Mouse (Mus musculus) adrenal gland, adult 2 months (tissue): ENCODE data around the gene Krt9. TPM values are rescaled to one million over a fixed set of nuclear protein-coding genes. Genes with fewer than 3 reads are reported as not detected.

Source experiments
- DNase-seq: peaks from one replicate; pipeline ENCODE4 v3.0.0; 2021
- polyA plus RNA-seq: library from polyadenylated mRNA; depleted of rRNA; stranded (reverse); fragments of >200 nt; gene quantifications from 2 replicates; pipeline ENCODE4 v1.2.3, GENCODE M21; 2012; rRNA removed
- total RNA-seq, 2 experiments: library from RNA; stranded (reverse); gene quantifications; 2 replicates each; pipeline ENCODE4 v1.2.3; 2021

Krt9 gene
- total and polyA plus RNA-seq, 3 experiments: not detected

- DNase-seq: no peak
Measured at GRCm38 (mm10) chr11:100148615-100149330, 44.3 kb downstream of the Krt9 start, which contains the start of gene Krt19. Krt19 (minus strand) TSS chr11:100148665.

- no peak for DNase-seq
Measured at GRCm38 (mm10) chr11:100147566-100148353, 45.3 kb downstream of the Krt9 start.

- no peak for DNase-seq
Measured at GRCm38 (mm10) chr11:100145858-100146560, 47.0 kb downstream of the Krt9 start.

- DNase-seq: no peak
Measured at GRCm38 (mm10) chr11:100145104-100145503, 47.9 kb downstream of the Krt9 start.

GRCm38 (mm10) chr11:100140966-100141365 is 52.1 kb downstream of the Krt9 start:
- DNase-seq: peak; percentile 8

GRCm38 (mm10) chr11:100139391-100139790 is 53.7 kb downstream of the Krt9 start:
- DNase-seq: no peak

- DNase-seq: no peak
Measured at GRCm38 (mm10) chr11:100138809-100139208, 54.2 kb downstream of the Krt9 start.

- DNase-seq: no peak
Measured at GRCm38 (mm10) chr11:100137693-100138092, 55.4 kb downstream of the Krt9 start.

Other genes with a start within 250 kb of the Krt9 start
- not detected for gene Krtap9-5, start 244.8 kb downstream of the Krt9 start, total RNA-seq
- not detected in 2 replicates for gene Krtap9-5, start 244.8 kb downstream of the Krt9 start, polyA plus RNA-seq
- not detected for gene Krtap29-1, start 214.2 kb downstream of the Krt9 start, total RNA-seq
- gene Krtap29-1, start 214.2 kb downstream of the Krt9 start, polyA plus RNA-seq: not detected in 2 replicates
- gene Krtap16-1, start 206.6 kb downstream of the Krt9 start, total RNA-seq: not detected
- gene Krtap16-1, start 206.6 kb downstream of the Krt9 start, polyA plus RNA-seq: not detected in 2 replicates
- not detected for gene Krtap17-1, start 199.3 kb downstream of the Krt9 start, total RNA-seq
- not detected in 2 replicates for gene Krtap17-1, start 199.3 kb downstream of the Krt9 start, polyA plus RNA-seq
- not detected for gene Krt33a, start 177.0 kb downstream of the Krt9 start, total RNA-seq
- not detected in 2 replicates for gene Krt33a, start 177.0 kb downstream of the Krt9 start, polyA plus RNA-seq
- gene Krt33b, start 163.4 kb downstream of the Krt9 start, total RNA-seq: not detected
- gene Krt33b, start 163.4 kb downstream of the Krt9 start, polyA plus RNA-seq: not detected in 2 replicates
- gene Krt34, start 151.7 kb downstream of the Krt9 start, total RNA-seq: not detected
- not detected in 2 replicates for gene Krt34, start 151.7 kb downstream of the Krt9 start, polyA plus RNA-seq
- not detected for gene Krt31, start 142.7 kb downstream of the Krt9 start, total RNA-seq
- not detected in 2 replicates for gene Krt31, start 142.7 kb downstream of the Krt9 start, polyA plus RNA-seq
- not detected for gene Krt32, start 105.0 kb downstream of the Krt9 start, total RNA-seq
- not detected in 2 replicates for gene Krt32, start 105.0 kb downstream of the Krt9 start, polyA plus RNA-seq
- not detected for gene Krt35, start 97.0 kb downstream of the Krt9 start, total RNA-seq
- gene Krt35, start 97.0 kb downstream of the Krt9 start, polyA plus RNA-seq: not detected in 2 replicates
- under 1 TPM; 0.28 to 0.43 TPM for gene Krt36, start 87.6 kb downstream of the Krt9 start, total RNA-seq
- gene Krt36, start 87.6 kb downstream of the Krt9 start, polyA plus RNA-seq: 0.31 and 0.50 TPM in 2 replicates
- not detected for gene Krt13, start 71.7 kb downstream of the Krt9 start, total RNA-seq
- not detected in 2 replicates for gene Krt13, start 71.7 kb downstream of the Krt9 start, polyA plus RNA-seq
- gene Krt15, start 57.3 kb downstream of the Krt9 start, total RNA-seq: not detected
- not detected in 2 replicates for gene Krt15, start 57.3 kb downstream of the Krt9 start, polyA plus RNA-seq
- 1 to 10 TPM; 6.1 to 8.6 TPM for gene Krt19, start 44.6 kb downstream of the Krt9 start, total RNA-seq
- gene Krt19, start 44.6 kb downstream of the Krt9 start, polyA plus RNA-seq: 2.6 and 4.4 TPM in 2 replicates
- gene Krt14, start 14.3 kb upstream of the Krt9 start, total RNA-seq: under 1 TPM in 1 of 2 experiments, not detected in 1; 0.52 TPM
- 0.12 and 0.13 TPM in 2 replicates for gene Krt14, start 14.3 kb upstream of the Krt9 start, polyA plus RNA-seq
- gene Krt16, start 55.7 kb upstream of the Krt9 start, total RNA-seq: not detected
- gene Krt16, start 55.7 kb upstream of the Krt9 start, polyA plus RNA-seq: not detected in 2 replicates
- not detected for gene Krt17, start 67.8 kb upstream of the Krt9 start, total RNA-seq
- gene Krt17, start 67.8 kb upstream of the Krt9 start, polyA plus RNA-seq: not detected in 2 replicates
- not detected for gene Krt42, start 76.6 kb upstream of the Krt9 start, total RNA-seq
- gene Krt42, start 76.6 kb upstream of the Krt9 start, polyA plus RNA-seq: 0.12 TPM in 1 of 2 replicates, not detected in the other
- gene Eif1, start 126.6 kb upstream of the Krt9 start, total RNA-seq: 1,000 to 10,000 TPM; 1,002 to 1,252 TPM
- 121 and 147 TPM in 2 replicates for gene Eif1, start 126.6 kb upstream of the Krt9 start, polyA plus RNA-seq
- gene Gast, start 141.2 kb upstream of the Krt9 start, total RNA-seq: not detected
- gene Gast, start 141.2 kb upstream of the Krt9 start, polyA plus RNA-seq: not detected in 2 replicates
- 10 to 100 TPM; 34.6 to 62.1 TPM for gene Hap1, start 162.9 kb upstream of the Krt9 start, total RNA-seq
- 28.5 and 32.8 TPM in 2 replicates for gene Hap1, start 162.9 kb upstream of the Krt9 start, polyA plus RNA-seq
- gene Jup, start 204.5 kb upstream of the Krt9 start, total RNA-seq: 10 to 100 TPM; 67.0 to 94.3 TPM
- 275 and 284 TPM in 2 replicates for gene Jup, start 204.5 kb upstream of the Krt9 start, polyA plus RNA-seq
- 10 to 100 TPM; 20.3 to 40.8 TPM for gene P3h4, start 221.6 kb upstream of the Krt9 start, total RNA-seq
- 76.3 and 107 TPM in 2 replicates for gene P3h4, start 221.6 kb upstream of the Krt9 start, polyA plus RNA-seq
- 10 to 100 TPM; 12.5 to 25.8 TPM for gene Fkbp10, start 222.5 kb upstream of the Krt9 start, total RNA-seq
- gene Fkbp10, start 222.5 kb upstream of the Krt9 start, polyA plus RNA-seq: 42.1 and 57.5 TPM in 2 replicates
- gene Nt5c3b, start 248.6 kb upstream of the Krt9 start, total RNA-seq: 10 to 100 TPM; 54.3 to 58.7 TPM
- 43.0 and 46.0 TPM in 2 replicates for gene Nt5c3b, start 248.6 kb upstream of the Krt9 start, polyA plus RNA-seq
- under 1 TPM; 0.69 to 0.84 TPM for gene Klhl10, start 248.7 kb upstream of the Krt9 start, total RNA-seq
- gene Klhl10, start 248.7 kb upstream of the Krt9 start, polyA plus RNA-seq: 0.17 and 0.38 TPM in 2 replicates